Mouse (Mus musculus) myocyte (in vitro differentiated cells): ENCODE measurements around the gene Tbcel. TPM values are rescaled to one million over a fixed set of nuclear protein-coding genes. Genes with fewer than 3 reads are reported as not detected.
A peak's percentile ranks its signal among the peaks of the same experiment; 100 is the strongest.

Experiments used
- H3K27me3 ChIP-seq: one replicate; pipeline ENCODE4 v1.6.1; 2011; ENCODE audit not compliant: control insufficient read depth, insufficient read depth, insufficient read length
- H3K36me3 ChIP-seq: one replicate; pipeline ENCODE4 v1.6.1; 2011; ENCODE audit not compliant: control insufficient read depth, insufficient read depth
- H3K4me2 ChIP-seq: one replicate; pipeline ENCODE4 v1.6.1; 2011; ENCODE audit warnings: low read depth, control low read depth
- H3K4me3 ChIP-seq: one replicate; pipeline ENCODE4 v1.5.1; 2011; ENCODE audit warnings: mild to moderate bottlenecking, control low read depth, moderate library complexity
- H3K79me2 ChIP-seq: one replicate; pipeline ENCODE4 v1.6.1; 2011; ENCODE audit not compliant: control insufficient read depth, insufficient read depth
- H3ac ChIP-seq: one replicate; pipeline ENCODE4 v1.6.1; 2011; ENCODE audit not compliant: control insufficient read depth, insufficient read length
- CEBPB ChIP-seq: IDR thresholded peaks from 2 replicates; pipeline ENCODE4 v1.6.1; 2011; ENCODE audit warnings: mild to moderate bottlenecking, moderate library complexity; ENCODE audit not compliant: poor library complexity, insufficient read depth, severe bottlenecking
- E2F4 ChIP-seq: IDR thresholded peaks from one replicate; pipeline ENCODE4 v1.6.1; 2011; ENCODE audit warnings: mild to moderate bottlenecking, control low read depth, moderate library complexity; ENCODE audit not compliant: insufficient read depth
- MAX ChIP-seq: IDR thresholded peaks from one replicate; pipeline ENCODE4 v1.6.1; 2011; ENCODE audit warnings: low read depth, mild to moderate bottlenecking, control low read depth
- MYOD1 ChIP-seq, 3 experiments: IDR thresholded peaks; one replicate each; pipeline ENCODE4 v1.6.1; 2011; ENCODE audit warnings: control low read depth in 2 of 3, low read depth in 2 of 3, mild to moderate bottlenecking in 2 of 3, moderate library complexity in 1 of 3; ENCODE audit not compliant: insufficient read length in 2 of 3, control insufficient read depth in 1 of 3
- MYOG ChIP-seq, 3 experiments: IDR thresholded peaks; one replicate each; pipeline ENCODE4 v1.6.1; 2011; ENCODE audit warnings: control low read depth in 2 of 3, low read depth in 2 of 3, mild to moderate bottlenecking in 2 of 3; ENCODE audit not compliant: insufficient read length in 2 of 3, control insufficient read depth in 1 of 3, insufficient read depth in 1 of 3
- POLR2A ChIP-seq: IDR thresholded peaks from one replicate; pipeline ENCODE4 v1.6.1; 2011; ENCODE audit warnings: low read depth, mild to moderate bottlenecking, control low read depth, moderate library complexity; ENCODE audit not compliant: insufficient read length
- POLR2AphosphoS2 ChIP-seq: IDR thresholded peaks from one replicate; pipeline ENCODE4 v1.6.1; 2011; ENCODE audit warnings: low read depth, control low read depth; ENCODE audit not compliant: insufficient read length
- REST ChIP-seq: IDR thresholded peaks from one replicate; pipeline ENCODE4 v1.6.1; 2011; ENCODE audit warnings: mild to moderate bottlenecking, control low read depth, moderate library complexity; ENCODE audit not compliant: insufficient read depth, insufficient read length
- SRF ChIP-seq: IDR thresholded peaks from one replicate; pipeline ENCODE4 v1.6.1; 2011; ENCODE audit warnings: low read depth; ENCODE audit not compliant: control insufficient read depth, insufficient read length
- TCF12 ChIP-seq: IDR thresholded peaks from one replicate; pipeline ENCODE4 v1.6.1; 2011; ENCODE audit warnings: mild to moderate bottlenecking, control low read depth; ENCODE audit not compliant: poor library complexity, insufficient read depth, severe bottlenecking
- TCF3 ChIP-seq: IDR thresholded peaks from one replicate; pipeline ENCODE4 v1.6.1; 2011; ENCODE audit warnings: low read depth, control low read depth; ENCODE audit not compliant: insufficient read length
- USF1 ChIP-seq: IDR thresholded peaks from one replicate; pipeline ENCODE4 v1.6.1; 2011; ENCODE audit warnings: low read depth, mild to moderate bottlenecking, control low read depth, moderate library complexity
- polyA plus RNA-seq: library from polyadenylated mRNA; unstranded; fragments of >200 nt; fragmentation: generic; extraction: Trizol; gene quantifications from one replicate; pipeline ENCODE4 v1.2.1, GENCODE M21; 2012; ENCODE audit warnings: missing spikeins

The Tbcel gene
- polyA plus RNA-seq, 1 experiment: 7.9 TPM

GRCm38 (mm10) chr9:42405736-42406135 lies 101.9 kb downstream of the Tbcel start:
- no peaks in the 10 kb centered on the region for H3K79me2 ChIP-seq
- TF ChIP-seq CEBPB: no peak
- no peak for TF ChIP-seq E2F4
- TF ChIP-seq REST: no peak
- no peak for TF ChIP-seq MAX
- TF ChIP-seq POLR2AphosphoS2: no peak
- TF ChIP-seq MYOG (IDR thresholded peaks at IDR 0.05; ENCODE audit: control insufficient read depth in 1 of 3, insufficient read depth in 1 of 3, insufficient read length in 2 of 3, low read depth in 2 of 3): no peak
- H3K36me3 ChIP-seq: no peaks in the 10 kb centered on the region
- no peak overlapping the region for H3K4me3 ChIP-seq
- no peaks in the 10 kb centered on the region for H3K27me3 ChIP-seq
- H3ac ChIP-seq: no peak overlapping the region
- H3K4me2 ChIP-seq: no peak overlapping the region

GRCm38 (mm10) chr9:42401486-42401885 lies 106.1 kb downstream of the Tbcel start:
- TF ChIP-seq MYOD1 (IDR thresholded peaks at IDR 0.05; ENCODE audit: control insufficient read depth in 1 of 3, insufficient read length in 2 of 3, low read depth in 2 of 3) (peak in 2 of 3 experiments; percentile 1 to 31), TCF3 (no peak), REST (no peak), MYOG (IDR thresholded peaks at IDR 0.05; ENCODE audit: control insufficient read depth in 1 of 3, insufficient read depth in 1 of 3, insufficient read length in 2 of 3, low read depth in 2 of 3) (no peak), POLR2A (no peak), POLR2AphosphoS2 (no peak)
- no peak overlapping the region for H3K4me2 ChIP-seq

GRCm38 (mm10) chr9:42399829-42400228 lies 107.8 kb downstream of the Tbcel start, which contains the start of gene Tecta:
Tecta (minus strand) TSS chr9:42399929.
- Histone ChIP-seq H3K79me2 (no peaks in the 10 kb centered on the region), H3K27me3 (no peaks in the 10 kb centered on the region), H3K4me2 (no peak within 1 kb of the TSS), H3K36me3 (no peaks in the 10 kb centered on the region), H3K4me3 (no peak within 1 kb of the TSS), H3ac (no peak within 1 kb of the TSS)
- no peak for TF ChIP-seq USF1
- TF ChIP-seq MYOD1 (IDR thresholded peaks at IDR 0.05; ENCODE audit: control insufficient read depth in 1 of 3, insufficient read length in 2 of 3, low read depth in 2 of 3): no peak
- no peak for TF ChIP-seq MYOG (IDR thresholded peaks at IDR 0.05; ENCODE audit: control insufficient read depth in 1 of 3, insufficient read depth in 1 of 3, insufficient read length in 2 of 3, low read depth in 2 of 3)
- no peak for TF ChIP-seq TCF3
- TF ChIP-seq POLR2A: no peak
- no peak for TF ChIP-seq TCF12
- TF ChIP-seq SRF: no peak
- TF ChIP-seq CEBPB: no peak
- no peak for TF ChIP-seq POLR2AphosphoS2
- no peak for TF ChIP-seq REST
- TF ChIP-seq E2F4: no peak
- TF ChIP-seq MAX: no peak

More at GRCm38 (mm10) chr9:42401486-42401885, 106.1 kb downstream of the Tbcel start:
- no peak overlapping the region for H3ac ChIP-seq
- no peaks in the 10 kb centered on the region for H3K79me2 ChIP-seq
- no peaks in the 10 kb centered on the region for H3K36me3 ChIP-seq
- no peaks in the 10 kb centered on the region for H3K27me3 ChIP-seq
- no peak overlapping the region for H3K4me3 ChIP-seq

GRCm38 (mm10) chr9:42396141-42396540 lies 111.5 kb downstream of the Tbcel start:
- Histone ChIP-seq H3K4me3 (no peak overlapping the region), H3K4me2 (no peak overlapping the region), H3K36me3 (no peaks in the 10 kb centered on the region), H3K79me2 (no peaks in the 10 kb centered on the region), H3ac (no peak overlapping the region), H3K27me3 (no peaks in the 10 kb centered on the region)
- no peak for TF ChIP-seq USF1
- no peak for TF ChIP-seq POLR2A

GRCm38 (mm10) chr9:42394903-42395302 lies 112.7 kb downstream of the Tbcel start:
- H3ac ChIP-seq: no peak overlapping the region
- H3K27me3 ChIP-seq: no peaks in the 10 kb centered on the region
- H3K36me3 ChIP-seq: no peaks in the 10 kb centered on the region
- H3K4me3 ChIP-seq: no peak overlapping the region
- no peak for TF ChIP-seq TCF12
- no peak for TF ChIP-seq POLR2A
- TF ChIP-seq MAX: no peak
- peak in 1 of 3 experiments; percentile 46 for TF ChIP-seq MYOG (IDR thresholded peaks at IDR 0.05; ENCODE audit: control insufficient read depth in 1 of 3, insufficient read depth in 1 of 3, insufficient read length in 2 of 3, low read depth in 2 of 3)
- peak; percentile 23 for TF ChIP-seq TCF3
- TF ChIP-seq POLR2AphosphoS2: no peak
- no peak for TF ChIP-seq SRF
- no peak for TF ChIP-seq REST
- no peak for TF ChIP-seq E2F4
- TF ChIP-seq CEBPB: no peak
- TF ChIP-seq MYOD1 (IDR thresholded peaks at IDR 0.05; ENCODE audit: control insufficient read depth in 1 of 3, insufficient read length in 2 of 3, low read depth in 2 of 3): peak; percentile 20 to 88 (median 82)
- no peak for TF ChIP-seq USF1
- no peaks in the 10 kb centered on the region for H3K79me2 ChIP-seq
- peak overlapping the region; percentile 66 for H3K4me2 ChIP-seq
